Mouse (Mus musculus) Patski (cell line): ENCODE data around the gene D130043K22Rik. TPM values are rescaled to one million over a fixed set of nuclear protein-coding genes. Genes with fewer than 3 reads are reported as not detected.
"Not testable (repeated sequence)": the region's sequence is repeated elsewhere in the genome, so short reads cannot be mapped to it uniquely, and the experiment has no call there.

Experiments
- ATAC-seq: fragments of 100-300 bp; one replicate; pipeline ENCODE4 v1.8.0; 2021
- CTCF ChIA-PET: fragments of 350-600 bp; sonication (Branson Sonifier 250); formaldehyde crosslinking; loops from one replicate; lab custom pipeline; 2022; ENCODE audit warnings: inconsistent platforms; lab: Charles Lee
- POLR2A ChIA-PET: fragments of 350-600 bp; sonication (Branson Sonifier 250); formaldehyde crosslinking; loops from one replicate; lab custom pipeline; 2022; ENCODE audit warnings: antibody characterized with exemption, inconsistent platforms; lab: Charles Lee
- DNase-seq: peaks from one replicate; pipeline ENCODE4 v3.0.0-alpha.2; 2011; ENCODE audit warnings: low read depth, low spot score
- H3K27me3 ChIP-seq: fragments of 371-371 bp; one replicate; pipeline ENCODE4 v1.5.1; 2021
- CTCF ChIP-seq: fragments of 100-300 bp; IDR thresholded peaks from one replicate; pipeline ENCODE4 v1.5.1; 2021
- in situ Hi-C: fragments of 300-500 bp; cut with MboI; formaldehyde crosslinking; loops from 3 replicates; pipeline ENCODE4 v1.11.1; 2018; ENCODE audit warnings: low pct_unique_long_range_greater_than_20kb, mixed read lengths
- polyA plus RNA-seq: library from polyadenylated mRNA; unstranded; gene quantifications from one replicate; pipeline ENCODE4 v1.2.3, GENCODE M21; 2021

The D130043K22Rik gene
- polyA plus RNA-seq, 1 experiment from 2014 or later: 0.19 TPM

DNA sequence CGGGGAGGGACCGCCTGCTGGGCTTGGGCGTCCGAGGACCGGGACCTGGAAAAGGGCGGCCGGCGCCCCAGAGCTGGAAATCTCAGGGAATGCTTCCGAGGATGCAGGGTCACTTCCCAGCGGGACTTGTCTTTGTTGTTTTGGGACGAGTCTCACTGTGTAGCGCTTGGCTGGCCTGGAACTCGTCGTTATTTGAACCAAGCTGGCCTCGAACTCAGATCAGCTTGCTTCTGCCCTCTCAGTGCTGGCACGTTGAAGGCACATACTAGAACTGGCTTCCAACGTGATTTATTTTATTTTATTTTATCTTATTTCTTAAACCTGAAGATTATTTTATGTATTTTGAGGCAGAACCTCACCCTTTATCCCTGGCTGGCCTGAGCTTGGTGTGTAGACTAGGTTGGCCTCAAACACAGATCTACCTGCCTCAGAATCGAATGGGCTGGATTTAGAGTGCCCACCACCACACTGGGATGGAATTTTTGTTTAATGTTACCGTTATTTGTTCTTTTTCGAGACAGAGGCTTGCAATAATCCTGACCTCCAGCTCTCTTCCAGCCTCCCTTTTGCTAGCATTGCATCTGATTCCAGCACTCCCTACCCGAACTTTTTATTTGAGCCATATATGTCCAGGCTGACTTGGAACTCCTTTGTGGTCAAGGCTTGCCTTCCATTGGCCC, 12.7 kb upstream of the D130043K22Rik start:
- H3K27me3 ChIP-seq: no peaks in the 10 kb centered on the region
- no peak for TF ChIP-seq CTCF
- ChIA-PET POLR2A (interaction anchor here (1.0 kb wide), 1 partner anchor 16 kb away, joined by 3 read pairs; no protein-coding TSS in a partner anchor), CTCF (no interaction called here)
- DNase-seq: no peak
- no peak for ATAC-seq
- in situ Hi-C loops: no loop called here

DNA sequence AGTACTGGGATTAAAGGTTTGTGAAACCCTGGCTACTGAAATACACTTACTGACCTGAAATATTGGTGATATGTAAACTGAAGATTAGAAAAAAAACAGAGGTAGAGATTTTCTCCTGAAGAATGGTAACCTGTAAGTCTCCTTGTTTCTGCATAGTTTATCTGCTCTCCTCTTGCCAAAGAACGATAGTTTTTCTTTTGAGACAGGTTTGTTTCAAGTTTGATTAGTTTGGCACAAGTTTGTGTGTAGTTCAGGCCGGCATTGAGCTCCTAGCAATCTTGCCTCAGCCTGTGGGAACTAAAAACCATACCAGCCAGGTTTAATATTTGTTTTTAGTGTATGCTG, 12.2 kb upstream of the D130043K22Rik start:
- ChIA-PET POLR2A (interaction anchor here (1.0 kb wide), 1 partner anchor 16 kb away, joined by 3 read pairs; no protein-coding TSS in a partner anchor), CTCF (no interaction called here)
- in situ Hi-C loops: no loop called here

DNA sequence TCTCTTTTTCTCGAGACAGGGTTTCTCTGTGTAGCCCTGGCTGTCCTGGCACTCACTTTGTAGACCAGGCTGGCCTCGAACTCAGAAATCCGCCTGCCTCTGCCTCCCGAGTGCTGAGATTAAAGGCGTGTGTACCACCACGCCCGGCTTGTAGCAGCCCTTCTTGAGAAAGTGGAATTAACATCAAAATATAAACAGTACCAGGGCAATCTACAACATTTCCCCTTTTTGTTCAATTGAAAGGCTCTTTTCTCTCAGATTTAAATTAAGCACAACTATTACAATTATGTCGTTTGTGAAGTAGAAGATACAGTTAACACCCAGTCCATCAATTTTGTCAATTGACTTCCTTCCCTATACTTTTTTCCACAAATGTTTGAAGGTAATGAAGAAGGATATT, 7.2 kb upstream of the D130043K22Rik start:
- in situ Hi-C loops, H3K27me3 ChIP-seq, DNase-seq, CTCF ChIA-PET, ATAC-seq: not testable (repeated sequence)
- POLR2A ChIA-PET: interaction anchor here (0.7 kb wide), 1 partner anchor 121 kb away, joined by 3 read pairs; no protein-coding TSS in a partner anchor

More for the DNA sequence above, 12.2 kb upstream of the D130043K22Rik start:
- DNase-seq (no peak), ATAC-seq (no peak)
- no peaks in the 10 kb centered on the region for H3K27me3 ChIP-seq
- TF ChIP-seq CTCF: no peak

DNA sequence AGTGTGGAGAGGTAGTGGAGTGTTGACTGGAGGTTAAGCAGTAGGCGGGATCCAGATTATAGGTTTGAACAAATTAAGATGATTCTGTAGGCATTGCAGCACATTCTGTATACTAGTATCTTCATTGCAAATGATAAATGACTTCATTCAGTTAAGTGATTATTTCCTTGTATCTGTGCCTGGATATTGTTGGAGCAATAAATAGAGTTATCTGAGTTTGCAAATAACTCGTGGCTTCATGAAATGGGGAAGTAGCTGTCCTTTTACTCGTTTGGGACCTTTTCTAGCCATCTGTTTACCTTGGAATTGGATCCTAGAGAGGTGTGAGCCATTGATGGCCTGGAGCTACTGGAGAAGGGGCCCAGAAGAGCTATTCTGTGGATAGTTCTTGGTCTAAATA, 5.1 kb upstream of the D130043K22Rik start:
- no peaks in the 10 kb centered on the region for H3K27me3 ChIP-seq
- no peak for ATAC-seq
- TF ChIP-seq CTCF: no peak
- in situ Hi-C loops: loop anchor here (5.0 kb wide), 1 partner anchor 87 kb away; no protein-coding TSS in a partner anchor
- ChIA-PET CTCF (interaction anchor here (0.9 to 1.4 kb wide), 2 partner anchors 10 to 13 kb away, joined by 4 to 5 read pairs; no protein-coding TSS in a partner anchor), POLR2A (interaction anchor here (0.5 kb wide), 1 partner anchor 10 kb away, joined by 3 read pairs; no protein-coding TSS in a partner anchor)
- DNase-seq: no peak

DNA sequence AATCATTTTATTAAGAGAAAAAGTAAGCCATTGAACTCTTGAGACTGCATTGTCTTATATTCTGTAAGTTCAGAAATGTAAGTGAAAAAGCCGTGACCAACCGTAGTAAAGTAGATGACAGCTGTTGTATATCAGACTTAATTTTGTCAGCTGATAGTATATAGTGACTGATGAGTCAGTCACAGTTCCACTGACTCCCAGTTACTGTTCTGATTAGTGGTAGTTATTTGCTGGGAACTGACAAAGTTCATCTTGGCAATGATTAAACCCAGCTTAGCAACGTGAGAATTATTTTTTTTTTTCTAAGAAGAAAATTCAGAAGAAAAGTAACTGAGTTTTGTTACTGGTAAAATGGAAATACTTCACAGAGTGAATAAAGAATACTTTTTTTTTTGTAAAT, 3.2 kb upstream of the D130043K22Rik start:
- ChIA-PET CTCF (interaction anchor here (1.4 kb wide), 1 partner anchor 11 kb away, joined by 4 read pairs; no protein-coding TSS in a partner anchor), POLR2A (no interaction called here)
- in situ Hi-C loops: loop anchor here (5.0 kb wide), 1 partner anchor 86 kb away; no protein-coding TSS in a partner anchor
- TF ChIP-seq CTCF: no peak
- DNase-seq (no peak), ATAC-seq (no peak)
- H3K27me3 ChIP-seq: no peaks in the 10 kb centered on the region

DNA sequence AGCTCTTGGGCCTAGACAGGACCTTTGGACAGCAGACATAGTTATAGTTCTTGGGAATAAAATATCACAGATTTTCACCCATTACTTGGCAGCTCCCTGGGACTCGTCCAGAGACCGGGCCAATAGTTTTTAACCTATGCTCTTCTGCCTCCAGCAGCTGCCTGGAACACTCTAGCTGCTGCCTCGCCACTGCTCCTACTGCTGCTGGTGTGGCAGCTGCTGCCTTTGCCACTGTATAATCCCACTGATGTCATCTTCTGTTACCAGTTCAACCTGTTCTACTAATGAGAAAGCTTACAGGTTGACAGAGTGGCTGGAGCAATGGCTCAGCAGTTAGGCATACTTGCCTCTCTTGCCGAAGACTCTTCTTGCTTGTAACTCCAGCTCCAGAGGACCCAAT, 4.4 kb downstream of the D130043K22Rik start:
- DNase-seq (no peak), ATAC-seq (no peak)
- POLR2A ChIA-PET: no interaction called here
- CTCF ChIA-PET: interaction anchor here (0.5 to 1.5 kb wide), 4 partner anchors 10 to 1017 kb away, joined by 3 to 4 read pairs (median 3); no protein-coding TSS in a partner anchor
- in situ Hi-C loops: no loop called here
- TF ChIP-seq CTCF: no peak
- H3K27me3 ChIP-seq: no peaks in the 10 kb centered on the region

DNA sequence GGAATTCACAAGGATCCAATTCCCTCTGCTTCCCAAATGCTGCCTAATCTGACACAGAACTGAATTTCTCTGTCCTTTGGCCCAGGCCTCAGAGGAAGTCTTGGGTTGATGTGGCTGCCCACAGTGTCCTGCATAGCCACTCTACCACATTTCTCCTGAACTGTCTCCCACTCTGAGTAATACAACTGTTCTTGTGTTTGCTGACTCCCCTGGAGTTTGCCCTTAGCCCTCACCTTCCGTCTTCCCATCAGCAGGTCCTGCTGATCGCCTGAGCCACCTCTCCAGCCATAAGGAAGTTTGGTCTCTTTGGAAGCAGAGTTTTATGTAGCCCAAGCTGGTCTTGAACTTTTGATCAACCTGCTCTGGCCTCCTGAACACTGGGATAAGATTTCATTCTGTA, 7.1 kb downstream of the D130043K22Rik start:
- no peak for TF ChIP-seq CTCF

DNA sequence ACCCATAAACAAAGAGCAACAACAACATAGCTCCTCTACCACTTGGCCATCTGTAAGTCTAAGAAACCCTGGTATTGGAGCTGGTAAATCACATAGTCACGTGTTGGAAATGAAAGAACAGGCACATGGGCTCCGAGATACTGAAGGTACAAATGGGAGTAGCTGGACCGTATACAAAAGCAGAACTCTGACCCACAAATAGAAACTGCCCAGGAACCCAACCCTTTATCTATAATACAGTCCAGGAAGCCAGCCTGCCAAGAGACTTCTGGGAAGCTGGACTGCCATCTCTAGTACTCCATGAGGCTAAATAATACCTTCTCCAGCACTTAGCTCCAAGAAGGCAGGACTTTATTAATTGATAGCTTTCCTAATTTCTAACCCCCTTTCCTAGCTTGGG, 7.6 kb downstream of the D130043K22Rik start:
- no peaks in the 10 kb centered on the region for H3K27me3 ChIP-seq
- ATAC-seq (no peak), DNase-seq (no peak)
- ChIA-PET POLR2A (no interaction called here), CTCF (interaction anchor here (0.9 to 1.3 kb wide), 2 partner anchors 11 to 13 kb away, joined by 4 to 5 read pairs; no protein-coding TSS in a partner anchor)
- TF ChIP-seq CTCF: no peak
- in situ Hi-C loops: no loop called here

More for the DNA sequence above, 7.1 kb downstream of the D130043K22Rik start:
- DNase-seq: no peak
- H3K27me3 ChIP-seq: no peaks in the 10 kb centered on the region
- in situ Hi-C loops: no loop called here
- POLR2A ChIA-PET: no interaction called here
- ATAC-seq: no peak
- CTCF ChIA-PET: interaction anchor here (0.9 to 1.3 kb wide), 2 partner anchors 8 to 12 kb away, joined by 3 to 5 read pairs; no protein-coding TSS in a partner anchor

DNA sequence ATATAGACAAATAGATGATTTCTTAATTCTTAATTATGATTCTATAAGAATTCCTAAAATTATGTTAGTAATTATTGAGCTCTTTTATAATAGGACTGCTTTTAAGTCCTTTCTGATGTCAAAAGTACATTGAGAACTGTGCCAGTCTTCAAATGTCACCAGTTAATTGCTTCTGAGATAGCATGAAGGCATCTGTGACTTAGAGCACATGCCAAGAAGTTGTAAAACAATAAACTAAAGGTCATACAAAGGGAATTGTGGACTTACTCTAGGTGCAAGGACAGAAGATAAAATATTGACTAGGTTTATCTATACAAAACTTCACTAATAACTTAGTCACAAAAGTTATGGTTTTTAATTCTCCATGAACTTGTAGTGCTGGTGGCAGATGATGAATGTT, 14.2 kb downstream of the D130043K22Rik start:
- ATAC-seq: no peak
- no peaks in the 10 kb centered on the region for H3K27me3 ChIP-seq
- TF ChIP-seq CTCF: no peak
- POLR2A ChIA-PET: no interaction called here
- CTCF ChIA-PET: interaction anchor here (1.1 kb wide), 1 partner anchor 12 kb away, joined by 3 read pairs; no protein-coding TSS in a partner anchor
- no peak for DNase-seq
- in situ Hi-C loops: no loop called here

DNA sequence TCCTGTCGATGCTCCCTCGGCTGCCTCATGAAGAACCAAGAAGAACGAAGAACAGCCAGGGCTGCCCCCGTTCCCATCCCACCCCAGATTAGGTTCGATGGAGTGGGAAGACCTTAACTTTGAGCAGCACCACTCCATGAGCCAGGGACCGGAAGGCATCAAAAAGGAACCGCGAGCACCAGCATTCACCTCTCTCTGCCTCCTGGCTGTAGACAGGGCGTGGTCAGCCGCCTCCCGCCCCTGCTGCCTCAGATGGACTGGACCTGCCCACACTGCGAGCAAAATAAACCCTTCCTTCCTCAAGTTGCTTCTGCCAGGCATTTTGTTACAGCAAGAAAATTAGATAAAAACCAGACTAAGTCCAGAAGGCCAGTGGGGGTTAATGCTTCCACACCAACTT, 16.1 kb downstream of the D130043K22Rik start:
- POLR2A ChIA-PET: no interaction called here
- CTCF ChIA-PET: interaction anchor here (0.9 kb wide), 1 partner anchor 11 kb away, joined by 3 read pairs; no protein-coding TSS in a partner anchor
- ATAC-seq (no peak), DNase-seq (no peak)
- in situ Hi-C loops: no loop called here
- no peak for TF ChIP-seq CTCF
- H3K27me3 ChIP-seq: no peaks in the 10 kb centered on the region

DNA sequence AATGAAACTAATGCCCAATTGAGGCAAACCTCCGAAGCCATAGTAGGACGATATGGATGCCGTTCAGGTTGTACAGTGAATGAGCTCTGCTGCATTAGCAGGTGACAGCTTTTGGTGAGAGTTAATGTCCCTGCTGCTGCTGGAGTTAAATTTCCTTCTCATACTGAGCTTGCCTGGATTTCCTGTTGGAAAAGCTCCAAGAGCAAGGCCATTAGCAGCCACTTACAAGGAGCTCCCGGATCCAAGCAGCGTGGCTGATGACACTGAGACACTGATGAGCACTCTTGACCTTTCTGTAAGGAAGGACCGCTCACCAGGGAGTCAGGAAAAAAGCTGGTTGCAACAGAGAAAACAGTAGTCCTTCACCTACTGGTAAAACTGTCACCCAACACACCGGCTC, 17.1 kb downstream of the D130043K22Rik start:
- H3K27me3 ChIP-seq: no peaks in the 10 kb centered on the region
- peak; percentile 17 for DNase-seq
- ATAC-seq: no peak
- TF ChIP-seq CTCF: no peak
- POLR2A ChIA-PET: no interaction called here
- CTCF ChIA-PET: interaction anchor here (0.8 kb wide), 1 partner anchor 13 kb away, joined by 3 read pairs; no protein-coding TSS in a partner anchor
- in situ Hi-C loops: no loop called here
